Mouse (Mus musculus): ENCODE data around the gene Tff3. TPM values are rescaled to one million over a fixed set of nuclear protein-coding genes. Genes with fewer than 3 reads are reported as not detected.

Gene Tff3
- polyA plus RNA-seq, 1 experiment from 2014 or later: 0.53 TPM

DNA sequence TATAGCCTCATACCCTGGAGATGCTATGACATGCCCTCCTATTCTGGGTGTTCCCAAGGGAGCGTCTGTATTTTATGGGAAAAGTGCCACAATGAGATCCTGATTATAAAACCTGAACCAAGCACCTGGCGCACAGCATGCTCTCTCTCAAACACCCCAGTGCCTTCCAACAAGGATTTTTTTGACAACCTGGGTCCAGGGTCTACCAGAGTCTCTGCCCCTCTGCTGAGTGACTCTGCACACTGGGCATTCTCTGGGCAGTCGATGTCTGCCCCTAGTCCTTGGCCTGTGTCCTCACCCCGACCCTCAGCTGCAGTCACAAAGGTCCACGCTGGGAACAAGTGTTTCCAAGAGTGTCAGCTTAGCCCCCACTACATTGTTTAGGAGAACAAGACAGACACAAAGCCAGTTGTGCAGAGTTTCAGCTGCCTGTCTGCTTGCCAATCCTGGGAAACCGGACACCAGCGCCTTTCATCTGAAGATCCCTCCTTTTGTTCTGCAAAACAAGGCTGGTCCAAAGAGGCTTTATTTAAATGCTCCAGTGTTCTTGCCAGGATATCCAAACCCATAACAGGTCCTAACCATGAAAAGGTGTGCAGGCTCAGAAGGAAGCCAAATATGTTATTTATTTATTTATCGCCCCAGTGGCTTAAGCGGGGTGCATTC is 16.1 kb downstream of the Tff3 start:
- no peak overlapping the region for H3K27ac ChIP-seq (ENCODE audit: low read depth, low read length)
- no peak overlapping the region for H3K4me2 ChIP-seq (ENCODE audit: low read depth)
- no peak overlapping the region for H3K4me3 ChIP-seq (ENCODE audit: low read depth, low read length)
- no peaks in the 10 kb centered on the region for H3K27me3 ChIP-seq (ENCODE audit: control insufficient read depth, insufficient read depth, low read length)
- ATAC-seq (ENCODE audit: insufficient read depth, low FRiP score, low TSS enrichment) (no peak), DNase-seq (ENCODE audit: low spot score) (peak; percentile 19)
- H3K9ac ChIP-seq (ENCODE audit: low read length): no peak overlapping the region
- no peaks in the 10 kb centered on the region for H3K9me3 ChIP-seq (ENCODE audit: control insufficient read depth, low read length)
- WGBS: 31% methylated on average over 9 of the region's 9 CpGs
- H3K36me3 ChIP-seq (ENCODE audit: control insufficient read depth, insufficient read depth, low read length): no peaks in the 10 kb centered on the region
- peaks cover 4% of the 10 kb centered on the region; the same call in 1 of the 2 replicates for H3K4me1 ChIP-seq (ENCODE audit: control insufficient read depth, insufficient read depth, low read length)

DNA sequence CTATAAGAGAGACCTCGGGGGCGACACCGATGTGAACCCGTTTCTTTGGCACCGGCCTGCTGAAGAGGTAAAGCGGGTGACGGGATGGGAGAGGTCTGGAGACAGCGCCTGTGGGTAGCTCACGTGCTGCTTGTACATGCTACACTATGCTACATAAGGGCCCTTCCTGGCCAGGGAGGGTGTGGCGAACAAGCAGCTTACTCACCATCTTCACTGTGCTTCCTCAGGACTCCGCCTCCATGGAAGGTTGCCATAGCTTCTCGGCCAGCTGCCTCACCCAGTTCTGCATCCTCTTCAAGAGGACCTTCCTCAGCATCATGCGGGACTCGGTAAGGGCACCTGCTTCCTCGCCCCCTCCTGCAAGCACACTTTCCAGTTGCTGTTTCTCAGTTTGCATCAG is 21.1 kb downstream of the Tff3 start:
- Histone ChIP-seq H3K27me3 (ENCODE audit: control insufficient read depth, insufficient read depth, low read length) (no peaks in the 10 kb centered on the region), H3K9ac (ENCODE audit: low read length) (no peak overlapping the region), H3K36me3 (ENCODE audit: control insufficient read depth, insufficient read depth, low read length) (no peaks in the 10 kb centered on the region), H3K4me2 (ENCODE audit: low read depth) (no peak overlapping the region), H3K9me3 (ENCODE audit: control insufficient read depth, low read length) (no peaks in the 10 kb centered on the region), H3K27ac (ENCODE audit: low read depth, low read length) (no peak overlapping the region), H3K4me3 (ENCODE audit: low read depth, low read length) (no peak overlapping the region), H3K4me1 (ENCODE audit: control insufficient read depth, insufficient read depth, low read length) (peaks cover 2% of the 10 kb centered on the region; the same call in 1 of the 2 replicates)
- no peak for ATAC-seq (ENCODE audit: insufficient read depth, low FRiP score, low TSS enrichment)
- DNase-seq (ENCODE audit: low spot score): no peak
- WGBS: 94% methylated on average over 15 of the region's 15 CpGs

DNA sequence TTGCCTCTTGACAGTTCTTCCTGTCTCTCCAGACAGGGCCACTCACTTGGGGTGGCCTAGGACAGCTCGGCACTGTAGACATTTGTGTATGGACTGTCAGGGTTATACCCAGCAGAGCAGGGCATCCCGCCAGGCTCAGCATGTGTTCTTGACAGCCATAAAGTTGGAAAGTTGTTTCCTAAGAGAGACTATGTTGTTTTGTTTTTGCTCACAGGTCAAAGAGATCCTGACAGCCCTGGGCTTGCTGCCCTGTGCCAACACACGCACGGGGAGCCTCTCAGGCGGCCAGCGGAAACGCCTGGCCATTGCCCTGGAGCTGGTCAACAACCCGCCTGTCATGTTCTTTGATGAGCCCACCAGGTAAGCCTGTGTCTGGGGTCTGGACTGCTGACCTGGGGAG is 25.6 kb downstream of the Tff3 start:
- Histone ChIP-seq H3K4me1 (ENCODE audit: control insufficient read depth, insufficient read depth, low read length) (no peaks in the 10 kb centered on the region), H3K27me3 (ENCODE audit: control insufficient read depth, insufficient read depth, low read length) (no peaks in the 10 kb centered on the region), H3K9ac (ENCODE audit: low read length) (no peak overlapping the region), H3K4me2 (ENCODE audit: low read depth) (no peak overlapping the region), H3K4me3 (ENCODE audit: low read depth, low read length) (no peak overlapping the region), H3K27ac (ENCODE audit: low read depth, low read length) (no peak overlapping the region), H3K9me3 (ENCODE audit: control insufficient read depth, low read length) (no peaks in the 10 kb centered on the region), H3K36me3 (ENCODE audit: control insufficient read depth, insufficient read depth, low read length) (no peaks in the 10 kb centered on the region)
- no peak for ATAC-seq (ENCODE audit: insufficient read depth, low FRiP score, low TSS enrichment)
- 85% methylated on average over 8 of the region's 8 CpGs for WGBS
- DNase-seq (ENCODE audit: low spot score): no peak

DNA sequence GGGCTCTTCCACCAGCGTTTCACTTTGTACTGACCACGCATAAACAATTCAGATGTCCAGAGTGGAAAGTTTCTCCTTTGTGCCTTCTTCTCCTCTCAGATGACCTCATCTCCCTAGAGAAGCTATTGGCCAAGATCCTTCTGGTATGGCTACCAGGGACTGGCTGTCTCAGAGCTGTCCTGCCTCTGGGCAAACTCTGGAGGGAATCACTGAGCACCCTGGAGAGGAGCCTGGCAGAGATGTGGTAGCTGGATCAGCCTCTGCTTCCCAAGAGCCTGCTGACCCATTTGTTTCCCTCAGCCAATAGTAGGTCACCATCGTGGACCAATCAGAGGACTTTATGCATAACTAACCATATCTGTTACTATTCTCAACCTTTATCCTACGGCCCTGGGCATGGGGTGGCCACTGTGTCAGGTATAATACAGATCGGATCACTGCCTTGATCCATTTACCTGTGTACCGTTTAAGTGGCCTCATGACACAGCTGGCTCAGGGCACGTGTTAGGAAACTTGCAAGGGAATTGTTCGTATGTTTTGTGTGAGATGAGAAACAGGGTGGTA is 26.4 kb downstream of the Tff3 start:
- H3K27ac ChIP-seq (ENCODE audit: low read depth, low read length): no peak overlapping the region

DNA sequence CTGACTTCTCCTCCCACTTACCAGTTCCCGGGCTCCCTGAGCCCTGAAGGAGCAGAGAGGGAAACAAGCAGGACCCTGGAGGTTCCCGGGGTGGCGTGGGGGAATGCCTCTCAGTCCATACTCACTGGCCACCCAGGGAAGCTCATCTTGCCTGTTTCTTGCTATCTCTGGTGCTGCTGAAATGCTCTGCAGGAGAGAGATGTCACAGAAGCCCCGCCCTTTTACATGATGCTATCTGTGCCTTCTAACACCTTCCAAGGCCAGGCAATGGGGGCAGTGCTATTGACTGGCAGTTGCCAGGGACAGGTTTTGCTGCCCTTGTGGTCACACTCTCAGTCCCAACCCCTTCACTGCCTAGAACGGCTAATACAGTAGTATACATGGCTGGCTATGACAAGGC is 30.7 kb downstream of the Tff3 start:
- Histone ChIP-seq H3K36me3 (ENCODE audit: control insufficient read depth, insufficient read depth, low read length) (no peaks in the 10 kb centered on the region), H3K9me3 (ENCODE audit: control insufficient read depth, low read length) (no peaks in the 10 kb centered on the region), H3K4me2 (ENCODE audit: low read depth) (no peak overlapping the region), H3K9ac (ENCODE audit: low read length) (no peak overlapping the region), H3K27me3 (ENCODE audit: control insufficient read depth, insufficient read depth, low read length) (no peaks in the 10 kb centered on the region), H3K27ac (ENCODE audit: low read depth, low read length) (no peak overlapping the region), H3K4me3 (ENCODE audit: low read depth, low read length) (no peak overlapping the region), H3K4me1 (ENCODE audit: control insufficient read depth, insufficient read depth, low read length) (no peaks in the 10 kb centered on the region)
- 87% methylated on average over 5 of the region's 5 CpGs for WGBS
- no peak for DNase-seq (ENCODE audit: low spot score)
- no peak for ATAC-seq (ENCODE audit: insufficient read depth, low FRiP score, low TSS enrichment)

More for the DNA sequence above, 26.4 kb downstream of the Tff3 start:
- Histone ChIP-seq H3K27me3 (ENCODE audit: control insufficient read depth, insufficient read depth, low read length) (no peaks in the 10 kb centered on the region), H3K36me3 (ENCODE audit: control insufficient read depth, insufficient read depth, low read length) (no peaks in the 10 kb centered on the region), H3K9ac (ENCODE audit: low read length) (no peak overlapping the region), H3K4me3 (ENCODE audit: low read depth, low read length) (no peak overlapping the region), H3K4me1 (ENCODE audit: control insufficient read depth, insufficient read depth, low read length) (no peaks in the 10 kb centered on the region), H3K4me2 (ENCODE audit: low read depth) (no peak overlapping the region), H3K9me3 (ENCODE audit: control insufficient read depth, low read length) (no peaks in the 10 kb centered on the region)
- no peak for ATAC-seq (ENCODE audit: insufficient read depth, low FRiP score, low TSS enrichment)
- 92% methylated on average over 8 of the region's 8 CpGs for WGBS
- no peak for DNase-seq (ENCODE audit: low spot score)

DNA sequence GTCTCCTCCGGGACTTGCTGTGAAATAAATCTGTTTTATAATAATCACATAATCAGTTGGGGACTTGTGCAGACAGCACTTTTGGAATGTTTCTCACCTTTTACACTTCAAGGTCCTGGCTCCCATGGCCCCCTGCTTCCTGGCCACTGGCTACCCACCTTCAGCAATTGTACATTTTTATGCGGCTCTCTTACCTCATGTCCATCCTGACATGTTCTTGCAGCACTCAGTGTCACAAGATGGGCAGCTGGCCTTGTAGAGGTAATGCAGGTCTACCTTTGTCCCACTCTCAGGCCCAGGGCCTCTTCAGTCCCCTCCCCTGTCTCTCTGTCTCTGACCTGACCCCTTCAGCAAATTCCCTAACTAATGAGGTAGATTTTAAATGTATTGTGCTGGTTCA is 32.6 kb downstream of the Tff3 start:
- H3K27ac ChIP-seq (ENCODE audit: low read depth, low read length): no peak overlapping the region
- ATAC-seq (ENCODE audit: insufficient read depth, low FRiP score, low TSS enrichment) (no peak), DNase-seq (ENCODE audit: low spot score) (no peak)
- no peaks in the 10 kb centered on the region for H3K4me1 ChIP-seq (ENCODE audit: control insufficient read depth, insufficient read depth, low read length)
- H3K9ac ChIP-seq (ENCODE audit: low read length): no peak overlapping the region
- H3K27me3 ChIP-seq (ENCODE audit: control insufficient read depth, insufficient read depth, low read length): no peaks in the 10 kb centered on the region
- H3K9me3 ChIP-seq (ENCODE audit: control insufficient read depth, low read length): no peaks in the 10 kb centered on the region
- 96% methylated on average over 2 of the region's 2 CpGs for WGBS
- H3K36me3 ChIP-seq (ENCODE audit: control insufficient read depth, insufficient read depth, low read length): no peaks in the 10 kb centered on the region
- no peak overlapping the region for H3K4me2 ChIP-seq (ENCODE audit: low read depth)
- no peak overlapping the region for H3K4me3 ChIP-seq (ENCODE audit: low read depth, low read length)

DNA sequence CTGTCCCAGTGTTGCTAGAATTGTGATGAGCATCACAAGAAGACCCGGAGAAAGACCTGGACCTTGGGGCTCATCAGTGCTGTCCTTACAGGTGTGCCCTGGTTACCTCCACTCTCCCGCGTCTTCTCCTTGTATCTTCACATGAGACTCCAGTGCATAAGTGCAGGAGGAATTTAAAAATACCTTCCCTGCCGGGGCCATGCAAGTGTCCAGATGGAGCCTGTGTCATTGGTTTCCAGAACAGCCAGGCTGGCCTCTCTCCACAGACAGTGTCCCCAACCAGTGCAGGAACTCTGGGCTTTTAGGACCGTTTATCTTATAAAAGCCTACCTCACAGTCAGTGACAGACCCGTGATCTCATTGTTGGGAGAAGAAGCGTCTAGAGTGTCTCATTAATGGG is 33.9 kb downstream of the Tff3 start:
- no peak for ATAC-seq (ENCODE audit: insufficient read depth, low FRiP score, low TSS enrichment)
- H3K4me2 ChIP-seq (ENCODE audit: low read depth): no peak overlapping the region
- DNase-seq (ENCODE audit: low spot score): no peak
- H3K27me3 ChIP-seq (ENCODE audit: control insufficient read depth, insufficient read depth, low read length): no peaks in the 10 kb centered on the region
- H3K27ac ChIP-seq (ENCODE audit: low read depth, low read length): no peak overlapping the region
- peaks cover 8% of the 10 kb centered on the region; the same call in 1 of the 2 replicates for H3K4me1 ChIP-seq (ENCODE audit: control insufficient read depth, insufficient read depth, low read length)
- H3K9ac ChIP-seq (ENCODE audit: low read length): no peak overlapping the region
- 83% methylated on average over 7 of the region's 7 CpGs for WGBS
- H3K9me3 ChIP-seq (ENCODE audit: control insufficient read depth, low read length): no peaks in the 10 kb centered on the region
- no peaks in the 10 kb centered on the region for H3K36me3 ChIP-seq (ENCODE audit: control insufficient read depth, insufficient read depth, low read length)
- H3K4me3 ChIP-seq (ENCODE audit: low read depth, low read length): no peak overlapping the region

DNA sequence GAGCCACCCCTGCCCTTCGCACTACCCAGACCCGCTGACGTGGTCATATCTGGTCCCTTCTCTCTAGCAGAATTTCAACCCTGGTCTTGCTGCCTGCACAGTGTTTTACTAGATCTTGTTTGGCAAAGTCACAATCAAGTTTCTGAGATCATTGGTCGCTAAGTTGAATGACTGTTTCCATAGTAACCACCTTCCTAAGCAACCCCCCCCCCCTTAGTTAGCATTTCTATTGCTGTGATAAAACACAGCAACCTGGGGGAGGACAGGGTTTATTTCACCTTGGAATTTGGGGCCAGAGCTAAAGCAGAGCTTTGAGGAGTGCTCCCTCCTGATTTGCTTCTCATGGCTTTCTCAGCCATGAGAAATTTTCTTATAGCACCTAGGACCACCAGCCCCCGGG is 34.7 kb downstream of the Tff3 start:
- H3K36me3 ChIP-seq (ENCODE audit: control insufficient read depth, insufficient read depth, low read length): no peaks in the 10 kb centered on the region
- 50% methylated on average over 5 of the region's 5 CpGs for WGBS
- no peak overlapping the region for H3K9ac ChIP-seq (ENCODE audit: low read length)
- H3K4me1 ChIP-seq (ENCODE audit: control insufficient read depth, insufficient read depth, low read length): peaks cover 13% of the 10 kb centered on the region; the same call in 1 of the 2 replicates
- no peak overlapping the region for H3K4me3 ChIP-seq (ENCODE audit: low read depth, low read length)
- ATAC-seq (ENCODE audit: insufficient read depth, low FRiP score, low TSS enrichment) (no peak), DNase-seq (ENCODE audit: low spot score) (no peak)
- no peaks in the 10 kb centered on the region for H3K9me3 ChIP-seq (ENCODE audit: control insufficient read depth, low read length)
- no peaks in the 10 kb centered on the region for H3K27me3 ChIP-seq (ENCODE audit: control insufficient read depth, insufficient read depth, low read length)
- no peak overlapping the region for H3K27ac ChIP-seq (ENCODE audit: low read depth, low read length)
- no peak overlapping the region for H3K4me2 ChIP-seq (ENCODE audit: low read depth)

DNA sequence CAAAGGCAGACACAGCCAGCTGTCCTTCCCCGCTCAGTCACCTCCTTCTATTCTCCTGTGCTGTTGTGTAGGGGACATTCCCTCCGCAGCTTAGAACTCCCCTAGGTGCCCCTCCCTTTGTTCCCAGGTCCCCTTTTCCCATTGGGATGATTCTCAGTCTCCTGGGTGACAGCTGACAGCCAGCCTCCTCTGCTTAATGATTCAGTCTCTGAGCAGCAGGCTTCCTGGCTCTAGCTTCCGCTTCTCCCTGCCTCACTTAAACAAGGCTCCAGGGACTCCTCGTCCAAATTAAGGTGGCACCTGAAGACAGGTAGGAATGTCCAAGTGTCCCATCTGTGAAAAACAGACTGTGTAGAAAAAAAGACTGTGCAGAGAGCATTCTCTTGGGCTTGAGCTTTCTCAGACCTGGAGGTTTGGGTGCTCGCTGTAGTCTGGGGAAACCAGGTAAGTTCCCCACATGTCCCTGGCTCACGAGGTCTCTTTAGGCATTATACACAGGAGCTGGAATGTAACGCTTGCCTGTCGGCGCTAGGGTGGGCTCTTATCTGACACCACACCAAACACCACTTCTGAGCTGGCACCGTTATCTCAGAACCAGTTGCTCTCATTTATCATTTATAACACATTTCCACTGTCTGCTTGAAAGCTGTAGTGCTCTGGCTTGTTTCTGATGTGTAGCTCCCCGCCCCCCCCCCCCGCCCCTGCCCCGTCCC is 38.3 kb downstream of the Tff3 start:
- Histone ChIP-seq H3K9me3 (ENCODE audit: control insufficient read depth, low read length) (no peaks in the 10 kb centered on the region), H3K36me3 (ENCODE audit: control insufficient read depth, insufficient read depth, low read length) (no peaks in the 10 kb centered on the region), H3K27ac (ENCODE audit: low read depth, low read length) (0 out of 2 replicates have a peak overlapping the region, but pooled peaks have one; percentile 8), H3K9ac (ENCODE audit: low read length) (no peak overlapping the region), H3K4me1 (ENCODE audit: control insufficient read depth, insufficient read depth, low read length) (peaks cover 21% of the 10 kb centered on the region), H3K27me3 (ENCODE audit: control insufficient read depth, insufficient read depth, low read length) (no peaks in the 10 kb centered on the region), H3K4me2 (ENCODE audit: low read depth) (no peak overlapping the region), H3K4me3 (ENCODE audit: low read depth, low read length) (no peak overlapping the region)
- ATAC-seq (ENCODE audit: insufficient read depth, low FRiP score, low TSS enrichment): no peak
- WGBS: 53% methylated on average over 13 of the region's 13 CpGs
- DNase-seq (ENCODE audit: low spot score): no peak

Data from neural tube, embryonic 11.5 days (tissue).